Mouse (Mus musculus) spleen, embryonic (tissue): ENCODE data around the gene Gpr108.

Experiments used
- CTCF ChIA-PET: fragments of 350-600 bp; sonication (Branson Sonifier 250); formaldehyde crosslinking; loops from one replicate; lab custom pipeline; 2022; lab: Charles Lee

Gpr108 gene

DNA sequence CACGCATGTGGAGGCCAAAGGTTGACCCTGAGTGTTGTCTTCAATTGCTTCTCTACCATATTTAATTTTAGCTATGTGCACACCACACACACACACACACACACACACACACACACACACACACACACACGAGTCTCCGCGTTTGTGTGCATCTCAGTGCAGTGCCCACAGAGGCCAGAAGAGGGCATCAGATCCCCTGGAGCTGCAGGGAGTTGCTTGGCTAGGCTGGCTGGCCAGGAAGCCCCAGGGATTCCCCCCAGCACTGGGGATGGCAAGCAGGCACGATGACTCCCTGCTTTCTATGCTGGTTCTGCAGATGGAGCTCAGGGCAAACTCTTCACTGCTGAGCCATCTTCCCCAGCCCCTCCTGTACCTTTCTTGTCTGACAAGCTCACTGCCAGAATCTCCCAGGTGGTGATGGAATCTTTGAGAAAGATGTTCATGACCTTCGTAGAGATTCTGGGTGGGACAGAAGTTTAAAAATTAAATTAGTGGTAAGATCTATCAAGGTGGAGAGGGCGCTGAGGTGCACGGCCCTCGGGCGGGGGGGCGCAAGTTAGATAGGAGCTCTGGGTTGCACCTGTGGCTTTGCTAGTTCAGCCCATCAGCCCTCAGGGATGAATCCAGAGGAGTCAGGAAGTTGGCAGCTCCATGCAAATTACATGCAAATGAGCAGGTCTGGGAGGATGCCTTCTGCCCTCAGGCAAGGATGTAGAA, 28.9 kb downstream of the Gpr108 start:
- CTCF ChIA-PET, result interaction anchor here (0.5 to 2.4 kb wide), 7 partner anchors 15 to 545 kb away, joined by 3 to 16 read pairs (median 3); no protein-coding TSS in a partner anchor

DNA sequence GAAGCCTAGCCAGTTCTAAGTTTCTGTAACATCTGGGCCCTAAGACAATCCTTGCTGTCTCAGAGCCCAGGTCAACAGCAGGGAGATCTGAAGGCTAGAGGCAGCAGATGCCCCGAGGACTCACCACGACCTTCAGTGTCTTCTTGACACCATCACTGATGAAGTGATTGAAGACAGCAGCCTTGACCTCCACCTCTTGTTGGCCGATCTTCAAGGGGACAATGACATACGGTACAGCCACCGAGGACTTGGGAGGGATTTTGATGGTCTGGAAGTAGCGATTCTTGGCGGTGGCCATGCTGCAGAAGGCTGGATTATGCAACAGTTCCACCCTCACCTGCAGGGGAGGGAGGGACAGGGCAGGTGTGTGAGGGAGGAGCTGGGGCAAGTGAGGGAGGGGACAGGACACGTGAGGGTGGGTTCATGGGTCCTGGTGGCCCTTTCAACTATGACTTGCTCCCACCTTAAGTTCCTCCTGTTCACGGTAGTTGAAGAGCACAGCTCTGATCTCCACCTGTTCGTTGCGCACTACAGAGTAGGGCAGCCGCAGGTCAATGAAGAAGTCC, 29.8 kb downstream of the Gpr108 start:
- CTCF ChIA-PET, result no interaction called here

DNA sequence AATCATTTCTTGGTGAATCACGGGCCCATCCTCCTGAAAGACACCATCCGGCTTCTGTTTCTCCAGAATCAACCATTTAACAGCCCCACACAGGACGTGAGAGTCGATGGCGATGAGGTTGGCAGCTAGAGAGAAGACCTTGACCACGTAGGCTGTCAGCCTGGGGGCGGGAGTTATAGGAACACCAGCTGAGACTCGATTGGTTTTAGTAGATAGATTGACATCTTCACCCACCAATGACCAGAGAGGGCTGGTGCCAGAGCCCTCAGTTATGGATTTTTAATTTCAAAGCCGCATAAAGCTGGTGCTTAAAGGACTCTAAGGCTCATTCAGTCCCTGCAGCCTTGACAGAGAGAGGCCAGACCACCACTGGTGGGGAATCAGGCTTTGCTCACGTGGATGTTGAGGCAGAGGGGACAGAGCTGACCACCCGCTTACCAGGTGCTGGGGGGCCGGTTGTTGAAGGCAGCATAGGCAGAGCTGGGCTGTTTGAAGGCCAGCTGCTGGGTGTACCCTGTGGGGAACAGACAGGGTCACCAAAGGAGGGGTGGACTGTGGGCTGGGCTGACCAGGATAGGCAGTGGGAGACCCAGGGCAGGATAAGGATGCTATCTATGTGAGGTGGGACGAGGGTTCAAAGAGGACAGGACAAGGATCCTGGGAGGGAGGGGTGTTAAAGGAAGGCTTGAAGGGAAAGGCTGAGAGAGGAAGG, 33.4 kb downstream of the Gpr108 start:
- CTCF ChIA-PET, result no interaction called here

DNA sequence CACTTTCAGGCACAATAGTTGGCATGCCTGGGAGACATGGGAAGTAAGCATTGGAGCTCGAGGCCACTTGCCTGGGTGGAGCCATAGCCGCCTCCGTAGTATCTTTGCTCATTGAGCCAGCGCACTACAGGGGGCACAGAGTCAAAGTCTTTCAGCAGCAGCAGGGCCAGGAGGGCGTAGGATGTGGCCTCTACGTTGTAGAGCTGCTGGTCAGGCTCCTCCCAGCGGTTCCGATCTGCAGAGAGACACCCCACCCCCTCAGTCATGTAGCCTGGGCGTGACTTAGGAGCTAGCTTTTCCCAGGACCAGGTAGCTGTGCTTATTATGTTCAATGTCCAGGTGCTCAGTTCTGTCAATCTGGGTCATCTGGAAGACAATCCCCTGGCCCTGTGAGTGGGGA, 36.7 kb downstream of the Gpr108 start:
- CTCF ChIA-PET, result no interaction called here

DNA sequence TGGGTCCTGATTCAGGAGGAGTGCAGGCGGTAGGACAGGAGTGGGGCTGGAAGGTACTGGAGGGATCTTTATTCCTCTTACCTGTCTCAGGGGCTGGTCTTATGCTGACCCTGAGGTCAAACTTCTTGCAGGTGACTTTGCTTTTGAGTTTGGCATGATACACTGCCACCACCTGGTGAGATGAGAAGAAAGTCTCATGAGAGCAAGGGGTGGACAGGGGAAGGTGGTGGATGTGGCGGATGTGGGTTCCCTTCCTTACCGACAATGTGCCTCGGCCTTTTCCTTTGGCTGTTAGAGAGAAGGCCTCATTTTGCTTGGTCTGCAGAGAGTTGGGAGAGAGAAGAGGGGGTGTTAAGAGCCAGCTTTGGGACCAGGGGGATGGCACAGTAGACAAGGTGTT, 38.9 kb downstream of the Gpr108 start:
- CTCF ChIA-PET, result no interaction called here

DNA sequence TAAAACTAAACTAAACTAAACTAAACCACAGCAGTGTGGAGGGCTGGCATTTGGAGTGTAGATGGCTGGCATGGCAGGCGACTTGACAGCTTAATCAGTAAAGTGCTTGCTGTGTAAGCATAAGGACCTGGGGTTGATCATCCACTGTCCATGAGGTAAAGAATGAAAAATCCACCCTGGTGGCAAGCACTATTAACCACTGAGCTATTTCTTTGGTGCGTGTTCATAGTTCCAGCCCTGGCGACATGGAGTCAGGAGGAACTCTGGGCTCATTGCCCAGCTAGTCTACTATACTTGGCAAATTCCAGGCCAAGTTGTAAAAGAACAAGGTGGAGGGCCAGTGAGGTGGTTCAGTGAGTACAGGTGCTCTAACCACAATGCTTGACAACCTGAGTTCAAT, 40.3 kb downstream of the Gpr108 start:
- CTCF ChIA-PET, result no interaction called here

DNA sequence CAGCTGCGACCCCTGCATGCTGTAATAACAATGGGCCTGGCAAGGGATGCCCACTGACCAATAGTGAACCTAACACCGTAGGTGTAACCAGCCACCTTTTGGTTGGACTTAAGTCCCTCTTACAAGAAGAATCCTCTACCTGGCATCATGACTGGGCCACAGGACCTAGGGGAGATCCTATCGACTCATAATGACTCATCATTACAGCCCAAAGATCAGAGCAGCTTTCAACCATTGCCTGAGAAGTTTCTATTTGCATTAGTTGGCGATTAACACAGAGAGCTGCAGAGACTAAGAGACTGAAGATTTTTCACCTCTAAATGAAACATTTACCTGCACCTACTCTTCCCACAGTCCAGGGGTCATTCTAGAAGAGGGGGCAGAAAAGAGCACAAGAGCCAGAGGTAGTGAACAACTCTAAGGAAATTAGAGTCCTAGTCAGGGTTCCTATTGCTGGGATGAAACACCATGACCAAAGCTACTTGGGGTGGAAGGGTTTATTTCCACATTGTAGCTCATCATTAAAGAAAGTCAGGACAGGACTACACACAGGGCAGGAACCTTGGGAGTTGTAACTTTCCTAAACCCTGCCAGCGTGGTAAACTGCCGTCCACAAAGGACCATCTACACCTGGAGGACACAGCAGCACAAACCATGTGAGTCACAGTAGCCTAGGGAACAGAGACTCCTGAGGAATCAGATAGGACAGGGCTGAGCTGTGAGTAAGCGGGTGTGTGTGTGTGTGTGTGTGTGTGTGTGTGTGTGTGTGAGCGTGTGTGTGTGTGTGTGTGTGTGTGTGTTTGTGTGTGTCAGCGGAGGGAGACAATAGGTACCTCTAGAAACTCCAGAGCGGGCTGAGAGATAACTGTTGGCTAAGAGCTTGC, 46.2 kb downstream of the Gpr108 start:
- CTCF ChIA-PET, result no interaction called here

DNA sequence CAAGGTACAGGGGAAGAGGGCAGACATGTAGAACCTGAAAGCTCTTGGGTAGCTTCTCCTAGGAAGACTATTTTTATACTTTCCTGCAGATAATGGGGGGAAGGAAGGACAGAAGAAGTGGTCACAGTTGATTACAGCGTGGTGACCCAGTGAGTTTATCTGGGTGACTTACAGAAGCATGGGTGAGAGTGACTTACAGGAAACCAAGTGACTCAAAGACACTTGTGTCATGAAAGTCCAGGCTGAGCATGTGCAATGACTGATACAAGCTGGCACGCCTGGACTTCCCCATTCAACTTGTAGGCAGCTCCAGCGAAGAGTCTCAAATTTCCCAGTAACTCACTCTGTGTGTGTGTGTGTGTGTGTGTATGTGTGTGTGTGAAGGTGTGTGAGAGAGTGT, 50.0 kb downstream of the Gpr108 start:
- CTCF ChIA-PET, result no interaction called here

DNA sequence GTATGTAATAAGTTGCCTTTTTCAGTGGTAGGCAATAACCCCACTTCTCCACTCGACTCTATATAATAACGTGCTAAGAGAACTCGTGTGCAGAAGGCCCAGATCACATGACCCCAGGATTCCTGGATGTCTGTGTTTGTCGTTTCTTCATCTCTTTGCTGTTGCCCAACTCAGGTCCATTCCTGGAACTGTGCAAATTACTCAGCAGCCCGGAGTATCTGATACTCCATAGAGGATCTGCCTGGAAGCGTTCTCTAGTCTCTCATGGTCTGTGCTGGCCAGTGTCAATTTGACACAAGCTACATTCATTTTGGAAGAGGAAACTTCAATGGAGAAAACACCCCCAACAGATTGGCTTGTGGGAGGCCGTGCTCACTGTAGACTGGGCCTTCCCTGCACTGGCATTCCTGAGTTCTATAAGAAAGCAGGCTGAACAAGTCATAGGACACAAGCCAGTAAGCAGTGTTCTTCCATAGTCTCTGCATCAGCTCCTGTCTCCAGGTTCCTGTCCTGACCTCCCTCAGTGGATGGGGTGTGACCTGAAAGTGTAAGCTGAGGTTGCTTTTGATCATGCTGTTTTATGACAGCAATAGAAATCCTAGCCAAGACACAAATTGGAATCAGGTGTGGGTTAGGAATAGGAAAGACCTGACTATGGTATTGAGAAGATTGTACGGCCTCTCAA, 52.8 kb downstream of the Gpr108 start:
- CTCF ChIA-PET, result interaction anchor here (0.6 kb wide), 1 partner anchor 58 kb away, joined by 3 read pairs; no protein-coding TSS in a partner anchor

DNA sequence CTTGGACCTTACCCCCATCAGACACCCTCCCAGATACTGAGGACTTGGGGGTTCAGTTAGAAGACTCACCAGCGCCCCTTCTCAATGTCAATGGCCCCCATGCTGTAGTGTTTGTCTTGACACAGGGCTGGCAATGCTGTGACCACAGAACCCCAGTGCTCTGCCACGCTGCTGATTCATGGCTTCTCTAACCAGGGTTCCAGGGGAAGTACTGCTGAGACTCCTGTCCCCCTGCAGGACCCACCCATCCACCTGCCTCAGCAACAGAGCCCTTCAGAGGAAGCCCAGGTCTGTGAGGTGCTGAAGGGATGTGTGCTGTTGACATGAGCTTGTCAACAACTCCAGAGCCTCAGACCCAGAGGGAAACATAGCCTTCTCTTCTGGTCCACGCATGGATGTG, 53.5 kb downstream of the Gpr108 start:
- CTCF ChIA-PET, result interaction anchor here (0.6 kb wide), 2 partner anchors 14 to 58 kb away, joined by 3 to 8 read pairs; no protein-coding TSS in a partner anchor

DNA sequence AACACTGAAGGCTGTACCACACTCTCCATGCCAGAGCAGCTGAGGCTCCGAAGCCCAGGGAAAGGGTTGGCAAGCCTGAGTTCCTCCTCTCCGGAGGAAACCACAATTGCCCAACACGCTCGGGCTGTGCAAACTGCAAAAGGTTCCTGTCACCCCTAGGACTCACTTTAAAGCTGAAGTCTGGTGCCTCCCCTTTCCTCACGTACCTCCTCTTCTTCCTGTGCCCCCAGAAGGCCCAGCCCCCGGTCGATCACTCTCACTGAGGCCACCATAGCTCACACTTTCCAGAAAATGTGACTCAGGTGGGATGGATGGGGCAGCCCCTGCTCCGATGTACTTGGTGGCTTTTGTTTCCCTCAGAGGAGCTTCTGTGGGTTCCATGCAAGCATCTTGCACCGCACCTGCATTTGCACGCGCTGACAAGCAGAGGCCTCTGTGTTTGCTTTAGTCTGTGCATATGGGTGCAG, 54.2 kb downstream of the Gpr108 start, which contains the start of gene Tnfsf14:
Gene Tnfsf14 (minus strand): TSS at position 137 of the 467 bp plus-strand sequence.
- CTCF ChIA-PET, result no interaction called here

DNA sequence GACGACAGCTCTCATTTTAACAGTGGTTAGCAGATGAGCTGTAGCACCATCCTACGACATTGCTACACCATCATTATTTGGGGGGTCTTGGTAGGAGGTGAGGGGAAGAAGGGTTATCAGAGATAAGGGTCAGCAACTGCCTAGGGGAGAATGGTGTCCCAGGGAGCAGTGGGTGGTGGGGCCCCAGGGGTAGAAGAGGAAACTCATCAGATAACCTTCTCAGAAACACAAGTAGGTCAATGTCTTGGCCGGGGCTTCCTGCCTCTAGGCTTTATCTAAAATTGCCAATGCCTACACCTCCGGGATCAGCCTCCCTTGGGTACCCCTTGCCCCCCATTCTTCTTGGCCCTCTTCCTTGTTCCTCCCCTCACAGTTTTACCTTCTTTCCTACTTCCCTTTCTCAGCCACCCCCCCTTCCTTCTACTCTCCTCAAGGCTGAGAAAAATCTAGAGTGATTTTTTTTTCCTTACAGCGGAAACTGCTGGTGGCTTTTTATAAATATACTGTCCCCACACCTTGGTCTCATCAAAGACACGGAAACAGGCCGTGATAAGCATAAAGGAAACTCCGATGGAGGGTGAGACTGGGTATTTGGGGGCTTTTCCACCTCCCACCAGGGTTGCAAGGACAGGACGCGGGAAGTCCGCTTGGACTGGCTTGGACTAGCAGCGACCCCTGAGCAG, 59.6 kb downstream of the Gpr108 start:
- CTCF ChIA-PET, result no interaction called here

DNA sequence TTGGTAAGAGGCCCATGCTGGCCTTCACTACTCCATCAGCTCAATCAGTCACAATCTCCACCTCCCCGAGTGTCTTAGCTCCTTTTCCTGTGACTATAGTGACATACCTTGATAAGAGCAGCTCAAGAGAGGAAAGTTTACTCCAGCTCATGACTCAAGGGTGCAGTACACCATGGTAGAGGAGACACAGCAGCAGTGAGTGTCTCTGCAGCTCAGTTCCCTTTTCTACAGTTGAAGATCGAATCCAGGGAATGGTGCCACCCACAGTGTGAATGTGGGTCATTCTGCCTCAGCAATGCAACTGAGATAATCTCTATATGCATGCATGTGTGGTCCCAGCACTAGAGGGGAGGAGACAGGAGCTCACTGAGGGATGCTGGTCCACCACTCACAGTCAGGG, 62.6 kb downstream of the Gpr108 start:
- CTCF ChIA-PET, result interaction anchor here (0.7 kb wide), 1 partner anchor 375 kb away, joined by 4 read pairs; no protein-coding TSS in a partner anchor
